13 mouse cellular contexts compared by ENCODE assay signal in the genomic region with DNA sequence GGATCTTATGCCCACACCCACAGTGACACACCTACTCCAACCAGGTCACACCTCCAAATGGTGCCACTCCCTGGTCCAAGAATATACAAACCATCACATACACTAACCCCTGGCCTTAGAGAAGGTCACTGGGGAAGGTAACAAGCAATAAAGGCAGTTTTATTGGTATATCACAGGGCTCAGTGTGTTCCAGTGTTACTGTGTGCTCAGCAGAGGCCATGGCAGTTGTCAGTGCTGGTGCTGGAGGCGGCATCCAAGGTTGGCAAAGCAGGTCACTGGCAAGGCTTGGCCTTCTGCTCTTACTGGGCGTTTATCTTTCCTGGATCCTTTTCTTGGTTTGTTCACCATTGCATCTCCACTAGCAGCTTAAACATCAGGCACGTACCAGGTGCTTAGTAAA.
DNase-seq lines count a peak whose midpoint lies in the region; ATAC-seq and TF ChIP-seq lines count a peak whose summit lies in the region.
"Had no signal": no experiment of that assay in that cellular context is flagged by ENCODE, and none has a peak within 500 bp of the region (broad histone marks: within the 10 kb centered on the region; RNA-seq: fewer than 3 reads in every experiment).

No protein-coding gene starts in this region.

- H3K4me3 ChIP-seq in hindbrain, postnatal 0 days (ENCODE audit: low read length) = no peak overlapping the region
- no peak overlapping the region for H3K4me3 ChIP-seq in hindbrain, embryonic 16.5 days (ENCODE audit: low read length)
- H3K4me3 ChIP-seq in intestine, embryonic 15.5 days (replicated peaks) = no peak overlapping the region
- H3K4me3 ChIP-seq in stomach, postnatal 0 days (ENCODE audit: low read depth, low read length) = no peak overlapping the region
- H3K4me3 ChIP-seq: embryonic facial prominence, embryonic 12.5 days; forebrain, embryonic 15.5 days; heart, embryonic 12.5 days; hindbrain, embryonic 15.5 days had no signal

- peaks cover 2% of the 10 kb centered on the region for H3K4me1 ChIP-seq in hindbrain, postnatal 0 days (ENCODE audit: insufficient read depth, low read length)
- H3K4me1 ChIP-seq in hindbrain, embryonic 16.5 days (ENCODE audit: control insufficient read depth, insufficient read depth, low read depth, low read length) = peaks cover 8% of the 10 kb centered on the region
- H3K4me1 ChIP-seq in intestine, embryonic 15.5 days (replicated peaks) = peaks cover 41% of the 10 kb centered on the region
- H3K4me1 ChIP-seq in stomach, postnatal 0 days (replicated peaks; ENCODE audit: control insufficient read depth, insufficient read depth) = peaks cover 7% of the 10 kb centered on the region

- TF ChIP-seq CTCF in hindbrain, postnatal 0 days (IDR thresholded peaks at IDR 0.05; ENCODE audit: low read depth) = no peak
- TF ChIP-seq CTCF in stomach, postnatal 0 days (IDR thresholded peaks at IDR 0.05; ENCODE audit: low read depth) = no peak

- H3K36me3 ChIP-seq in hindbrain, postnatal 0 days (ENCODE audit: insufficient read depth, low read length) = 0 out of 2 replicates have a peak, but pooled peaks cover 4% of the 10 kb centered on the region
- 0 out of 2 replicates have a peak, but pooled peaks cover 2% of the 10 kb centered on the region for H3K36me3 ChIP-seq in hindbrain, embryonic 16.5 days (ENCODE audit: control insufficient read depth, insufficient read depth, low read length)
- no peaks in the 10 kb centered on the region for H3K36me3 ChIP-seq in intestine, embryonic 15.5 days
- H3K36me3 ChIP-seq in stomach, postnatal 0 days (ENCODE audit: control insufficient read depth, insufficient read depth, low read length) = 0 out of 2 replicates have a peak, but pooled peaks cover 4% of the 10 kb centered on the region

- no peaks in the 10 kb centered on the region for H3K27me3 ChIP-seq in hindbrain, postnatal 0 days (ENCODE audit: insufficient read depth, low read length)
- H3K27me3 ChIP-seq in hindbrain, embryonic 16.5 days (replicated peaks; ENCODE audit: control insufficient read depth, insufficient read depth, low read length) = no peaks in the 10 kb centered on the region
- H3K27me3 ChIP-seq in intestine, embryonic 15.5 days (replicated peaks) = no peaks in the 10 kb centered on the region
- no peaks in the 10 kb centered on the region for H3K27me3 ChIP-seq in stomach, postnatal 0 days (ENCODE audit: control insufficient read depth, insufficient read depth, low read length)
- H3K27me3 ChIP-seq: embryonic facial prominence, embryonic 12.5 days; forebrain, embryonic 15.5 days; heart, embryonic 12.5 days; hindbrain, embryonic 15.5 days had no signal

- no peaks in the 10 kb centered on the region for H3K9me3 ChIP-seq in hindbrain, postnatal 0 days (ENCODE audit: low read length)
- no peaks in the 10 kb centered on the region for H3K9me3 ChIP-seq in hindbrain, embryonic 16.5 days (ENCODE audit: control insufficient read depth, low read length)
- no peaks in the 10 kb centered on the region for H3K9me3 ChIP-seq in intestine, embryonic 15.5 days
- H3K9me3 ChIP-seq in stomach, postnatal 0 days (ENCODE audit: control insufficient read depth, low read length) = no peaks in the 10 kb centered on the region
- H3K9me3 ChIP-seq: embryonic facial prominence, embryonic 12.5 days; forebrain, embryonic 15.5 days; hindbrain, embryonic 15.5 days had no signal

- TF ChIP-seq EP300 in stomach, postnatal 0 days (optimal IDR thresholded peaks at IDR 0.05) = no peak

- no peak overlapping the region for H3K4me2 ChIP-seq in hindbrain, postnatal 0 days (ENCODE audit: low read depth, low read length)
- no peak overlapping the region for H3K4me2 ChIP-seq in hindbrain, embryonic 16.5 days (ENCODE audit: low read length)
- no peak overlapping the region for H3K4me2 ChIP-seq in intestine, embryonic 15.5 days (replicated peaks)
- H3K4me2 ChIP-seq in stomach, postnatal 0 days (replicated peaks; ENCODE audit: low read depth) = no peak overlapping the region
- H3K4me2 ChIP-seq: embryonic facial prominence, embryonic 12.5 days; forebrain, embryonic 15.5 days; heart, embryonic 12.5 days; hindbrain, embryonic 15.5 days had no signal

- 0 out of 2 replicates have a peak overlapping the region, but pooled peaks have one; percentile 26 for H3K27ac ChIP-seq in hindbrain, postnatal 0 days
- no peak overlapping the region for H3K27ac ChIP-seq in hindbrain, embryonic 16.5 days (ENCODE audit: low read depth, low read length)
- H3K27ac ChIP-seq in intestine, embryonic 15.5 days = no peak overlapping the region
- no peak overlapping the region for H3K27ac ChIP-seq in stomach, postnatal 0 days (replicated peaks)
- H3K27ac ChIP-seq: embryonic facial prominence, embryonic 12.5 days; forebrain, embryonic 15.5 days; hindbrain, embryonic 15.5 days had no signal

- DNase-seq in cerebellum, adult 9-11 months = peak; percentile 40
- DNase-seq in cerebellum, adult 9-10 months = no peak
- no peak for DNase-seq in hindbrain, postnatal 0 days (ENCODE audit: low spot score)
- peak; percentile 62 for DNase-seq in large intestine, adult 2 months (ENCODE audit: low read depth, low spot score)
- DNase-seq in stomach, postnatal 0 days (ENCODE audit: low spot score) = no peak
- DNase-seq: adrenal gland, postnatal 25 days; cerebellum, adult 2 months had no signal

- ATAC-seq in hindbrain, postnatal 0 days = no peak
- ATAC-seq in hindbrain, embryonic 16.5 days = no peak
- peak; percentile 29; the same call in 1 of the 2 replicates for ATAC-seq in intestine, embryonic 15.5 days
- ATAC-seq in stomach, postnatal 0 days (ENCODE audit: low FRiP score, low TSS enrichment) = no peak; the same call in 1 of the 2 replicates
- ATAC-seq: forebrain, embryonic 15.5 days had no signal

- H3K9ac ChIP-seq in hindbrain, postnatal 0 days (replicated peaks; ENCODE audit: low read length) = no peak overlapping the region
- H3K9ac ChIP-seq in hindbrain, embryonic 16.5 days (ENCODE audit: low read depth, low read length) = no peak overlapping the region
- H3K9ac ChIP-seq in intestine, embryonic 15.5 days = no peak overlapping the region
- no peak overlapping the region for H3K9ac ChIP-seq in stomach, postnatal 0 days (ENCODE audit: low read length)
- H3K9ac ChIP-seq: embryonic facial prominence, embryonic 12.5 days; forebrain, embryonic 15.5 days; heart, embryonic 12.5 days; hindbrain, embryonic 15.5 days had no signal

- WGBS in hindbrain, postnatal 0 days = 82% methylated on average over 3 of the region's 3 CpGs
- WGBS in hindbrain, embryonic 16.5 days = 92% methylated on average over 3 of the region's 3 CpGs
- WGBS in intestine, embryonic 15.5 days = 82% methylated on average over 3 of the region's 3 CpGs
- WGBS in large intestine, adult 2 months = 39% methylated on average over 3 of the region's 3 CpGs
- WGBS in stomach, postnatal 0 days = 84% methylated on average over 3 of the region's 3 CpGs

Comparison
In these comparisons a context has a peak if more than half of its experiments do, and no peak if none do; other contexts are left out.
1. DNase-seq: peak in cerebellum, adult 9-11 months (single experiment) and large intestine, adult 2 months (single experiment); none in cerebellum, adult 9-10 months (single experiment), hindbrain, postnatal 0 days (single experiment) and stomach, postnatal 0 days (single experiment).